ENCODE assay signal across 8 mouse cellular contexts in genomic region chr10:88304302-88304701, GRCm38 (mm10).
DNase-seq lines count a peak whose midpoint lies in the region; ATAC-seq and TF ChIP-seq lines count a peak whose summit lies in the region.

No protein-coding gene starts in this region.

- no peaks in the 10 kb centered on the region for H3K27me3 ChIP-seq in heart, embryonic 12.5 days (replicated peaks)
- no peaks in the 10 kb centered on the region for H3K27me3 ChIP-seq in intestine, embryonic 14.5 days (replicated peaks; ENCODE audit: control insufficient read depth, insufficient read depth, low read length)
- no peaks in the 10 kb centered on the region for H3K27me3 ChIP-seq in midbrain, embryonic 13.5 days

- H3K9me3 ChIP-seq in heart, embryonic 12.5 days (replicated peaks) = peaks cover 4% of the 10 kb centered on the region
- 0 out of 2 replicates have a peak, but pooled peaks cover 3% of the 10 kb centered on the region for H3K9me3 ChIP-seq in intestine, embryonic 14.5 days (ENCODE audit: control insufficient read depth, low read length)
- peaks cover 3% of the 10 kb centered on the region; the same call in 1 of the 2 replicates for H3K9me3 ChIP-seq in midbrain, embryonic 13.5 days

- no peaks in the 10 kb centered on the region for H3K36me3 ChIP-seq in heart, embryonic 12.5 days
- H3K36me3 ChIP-seq in intestine, embryonic 14.5 days (ENCODE audit: control insufficient read depth, insufficient read depth, low read length) = no peaks in the 10 kb centered on the region
- no peaks in the 10 kb centered on the region for H3K36me3 ChIP-seq in midbrain, embryonic 13.5 days

- H3K4me3 ChIP-seq in heart, embryonic 12.5 days = no peak overlapping the region
- H3K4me3 ChIP-seq in gastrocnemius, adult 2 months = no peak overlapping the region
- H3K4me3 ChIP-seq in intestine, embryonic 14.5 days (ENCODE audit: low read depth, low read length) = no peak overlapping the region
- no peak overlapping the region for H3K4me3 ChIP-seq in midbrain, embryonic 13.5 days (replicated peaks)

- TF ChIP-seq CTCF in gastrocnemius, adult 2 months (IDR thresholded peaks at IDR 0.05) = peak; percentile 80

- intact Hi-C loops in gastrocnemius, adult 2 months (cut with DNase I) = loop anchor here (2.0 to 10.0 kb wide), 4 partner anchors 100 to 752 kb away; partner anchors contain the start of genes Nup37, Parpbp and Washc3

- 8% methylated on average over 4 of the region's 4 CpGs for WGBS in heart, embryonic 12.5 days
- WGBS in intestine, embryonic 14.5 days = 7% methylated on average over 4 of the region's 4 CpGs
- WGBS in midbrain, embryonic 13.5 days = 11% methylated on average over 4 of the region's 4 CpGs

- no peak overlapping the region for H3K4me2 ChIP-seq in heart, embryonic 12.5 days
- no peak overlapping the region for H3K4me2 ChIP-seq in intestine, embryonic 14.5 days (ENCODE audit: low read length)
- H3K4me2 ChIP-seq in midbrain, embryonic 13.5 days (replicated peaks) = no peak overlapping the region

- H3K4me1 ChIP-seq in heart, embryonic 12.5 days (replicated peaks) = no peaks in the 10 kb centered on the region
- H3K4me1 ChIP-seq in intestine, embryonic 14.5 days (replicated peaks; ENCODE audit: control insufficient read depth, insufficient read depth, low read length) = peaks cover 14% of the 10 kb centered on the region; the same call in 1 of the 2 replicates
- H3K4me1 ChIP-seq in midbrain, embryonic 13.5 days (replicated peaks) = no peaks in the 10 kb centered on the region

- no peak overlapping the region for H3K9ac ChIP-seq in heart, embryonic 12.5 days
- no peak overlapping the region for H3K9ac ChIP-seq in intestine, embryonic 14.5 days (ENCODE audit: low read length)
- no peak overlapping the region for H3K9ac ChIP-seq in midbrain, embryonic 13.5 days (replicated peaks)

- no peak overlapping the region for H3K27ac ChIP-seq in heart, embryonic 12.5 days (ENCODE audit: poor library complexity, severe bottlenecking)
- H3K27ac ChIP-seq in gastrocnemius, adult 2 months = no peak overlapping the region
- no peak overlapping the region for H3K27ac ChIP-seq in intestine, embryonic 14.5 days (ENCODE audit: low read depth)
- no peak overlapping the region for H3K27ac ChIP-seq in midbrain, embryonic 13.5 days

- peak; percentile 76 to 89 for DNase-seq in heart, adult 18-20 months
- peak; percentile 38 for DNase-seq in cerebellum, adult 9-10 months
- peak; percentile 87 for DNase-seq in gastrocnemius, adult 2 months
- peak; percentile 85 for DNase-seq in intestine, embryonic 14.5 days (ENCODE audit: low spot score)
- DNase-seq in left cerebral cortex, adult 9 months (ENCODE audit: low spot score in 2 of 2) = peak; percentile 15 to 73
- peak; percentile 6 to 12 for DNase-seq in spleen, postnatal 36 days (ENCODE audit: low spot score in 2 of 2)

- ATAC-seq in heart, embryonic 12.5 days (ENCODE audit: insufficient number of reproducible peaks, low FRiP score) = no peak
- no peak for ATAC-seq in intestine, embryonic 14.5 days (replicated peaks; ENCODE audit: low FRiP score, low TSS enrichment, low read depth)
- ATAC-seq in midbrain, embryonic 13.5 days = peak; percentile 58; the same call in 1 of the 2 replicates

Comparison
In these comparisons a context has a peak if more than half of its experiments do, and no peak if none do; other contexts are left out.
1. DNase-seq: peak in every context shown above with its lines; median percentile 87 in gastrocnemius, adult 2 months; 85 in intestine, embryonic 14.5 days; 82 in heart, adult 18-20 months; 44 in left cerebral cortex, adult 9 months; 38 in cerebellum, adult 9-10 months; 9 in spleen, postnatal 36 days.